In genomic region chr14:96908737-96909136, GRCm38 (mm10) we compare ENCODE assay signal across 11 mouse cellular contexts.
DNase-seq lines count a peak whose midpoint lies in the region; ATAC-seq and TF ChIP-seq lines count a peak whose summit lies in the region.
"Had no signal": no experiment of that assay in that cellular context is flagged by ENCODE, and none has a peak within 500 bp of the region (broad histone marks: within the 10 kb centered on the region; RNA-seq: fewer than 3 reads in every experiment).

No protein-coding gene starts in this region.

- H3K27ac ChIP-seq in kidney, adult 2 months (ENCODE audit: insufficient read depth, low read depth, low read length): no peak overlapping the region
- no peak overlapping the region for H3K27ac ChIP-seq in hindbrain, embryonic 16.5 days (ENCODE audit: low read depth, low read length)
- H3K27ac ChIP-seq: embryonic facial prominence, embryonic 12.5 days; hindbrain, embryonic 15.5 days; liver, embryonic 15.5 days had no signal

- no peaks in the 10 kb centered on the region for H3K36me3 ChIP-seq in kidney, adult 2 months (ENCODE audit: control insufficient read depth, insufficient read depth, low read length)
- H3K36me3 ChIP-seq in E14TG2a.4 (ENCODE audit: insufficient read depth, low read length): no peaks in the 10 kb centered on the region
- no peaks in the 10 kb centered on the region for H3K36me3 ChIP-seq in hindbrain, embryonic 16.5 days (ENCODE audit: control insufficient read depth, insufficient read depth, low read length)
- H3K36me3 ChIP-seq: embryonic facial prominence, embryonic 12.5 days; hindbrain, embryonic 15.5 days; liver, embryonic 15.5 days had no signal

- no peak overlapping the region for H3K4me2 ChIP-seq in hindbrain, embryonic 16.5 days (ENCODE audit: low read length)
- H3K4me2 ChIP-seq: embryonic facial prominence, embryonic 12.5 days; hindbrain, embryonic 15.5 days; liver, embryonic 15.5 days had no signal

- WGBS in kidney, adult 2 months: 3% methylated on average over 2 of the region's 2 CpGs
- WGBS in hindbrain, embryonic 16.5 days: 7% methylated on average over 2 of the region's 2 CpGs

- H3K4me1 ChIP-seq in kidney, adult 2 months (ENCODE audit: control insufficient read depth, insufficient read depth, low read length): no peaks in the 10 kb centered on the region
- H3K4me1 ChIP-seq in E14TG2a.4 (replicated peaks; ENCODE audit: low read depth, low read length): no peaks in the 10 kb centered on the region
- no peaks in the 10 kb centered on the region for H3K4me1 ChIP-seq in hindbrain, embryonic 16.5 days (ENCODE audit: control insufficient read depth, insufficient read depth, low read depth, low read length)
- H3K4me1 ChIP-seq: embryonic facial prominence, embryonic 12.5 days; hindbrain, embryonic 15.5 days; liver, embryonic 15.5 days had no signal

- ATAC-seq in hindbrain, embryonic 16.5 days: peak; percentile 27; the same call in 1 of the 2 replicates

- no peak overlapping the region for H3K9ac ChIP-seq in hindbrain, embryonic 16.5 days (ENCODE audit: low read depth, low read length)
- H3K9ac ChIP-seq: embryonic facial prominence, embryonic 12.5 days; hindbrain, embryonic 15.5 days; liver, embryonic 15.5 days had no signal

- peak; percentile 11 for DNase-seq in kidney, adult 2 months
- no peak for DNase-seq in kidney, adult 11 months
- DNase-seq in c-Kit-positive CD71-negative TER-119-negative erythroid progenitor cells, embryonic 14.5 days (ENCODE audit: low read depth): peak; percentile 22
- no peak for DNase-seq in frontal cortex, postnatal 25 days (ENCODE audit: low spot score in 2 of 2)
- no peak for DNase-seq in T-cell, adult 2 months (ENCODE audit: low spot score)
- DNase-seq in gastrocnemius, postnatal 25 days: no peak

- no peak overlapping the region for H3K4me3 ChIP-seq in kidney, adult 2 months (ENCODE audit: insufficient read depth, low read depth, low read length)
- no peak overlapping the region for H3K4me3 ChIP-seq in E14TG2a.4 (replicated peaks; ENCODE audit: low read length)
- no peak overlapping the region for H3K4me3 ChIP-seq in hindbrain, embryonic 16.5 days (ENCODE audit: low read length)
- H3K4me3 ChIP-seq: embryonic facial prominence, embryonic 12.5 days; hindbrain, embryonic 15.5 days; liver, embryonic 15.5 days had no signal

- no peak for TF ChIP-seq CTCF in kidney, adult 2 months (conservative IDR thresholded peaks at IDR 0.05; ENCODE audit: insufficient read depth, insufficient read length, low read depth, low read length)
- TF ChIP-seq CTCF in E14TG2a.4 (conservative IDR thresholded peaks at IDR 0.05; ENCODE audit: low read length): peak; percentile 43

- no peak for TF ChIP-seq POLR2A in kidney, adult 2 months (IDR thresholded peaks at IDR 0.05; ENCODE audit: low read depth, low read length)

- no peaks in the 10 kb centered on the region for H3K9me3 ChIP-seq in E14TG2a.4 (ENCODE audit: low read length)
- no peaks in the 10 kb centered on the region for H3K9me3 ChIP-seq in hindbrain, embryonic 16.5 days (ENCODE audit: control insufficient read depth, low read length)
- H3K9me3 ChIP-seq: embryonic facial prominence, embryonic 12.5 days; hindbrain, embryonic 15.5 days; liver, embryonic 15.5 days had no signal

- H3K27me3 ChIP-seq in kidney, adult 2 months (replicated peaks; ENCODE audit: control insufficient read depth, insufficient read depth, low read length): no peaks in the 10 kb centered on the region
- no peaks in the 10 kb centered on the region for H3K27me3 ChIP-seq in E14TG2a.4 (ENCODE audit: insufficient read depth, low read length)
- H3K27me3 ChIP-seq in hindbrain, embryonic 16.5 days (replicated peaks; ENCODE audit: control insufficient read depth, insufficient read depth, low read length): no peaks in the 10 kb centered on the region
- H3K27me3 ChIP-seq: embryonic facial prominence, embryonic 12.5 days; hindbrain, embryonic 15.5 days; liver, embryonic 15.5 days had no signal

Comparison
In these comparisons a context has a peak if more than half of its experiments do, and no peak if none do; other contexts are left out.
1. DNase-seq: peak in kidney, adult 2 months (single experiment) and c-Kit-positive CD71-negative TER-119-negative erythroid progenitor cells, embryonic 14.5 days (single experiment); none in kidney, adult 11 months (single experiment), frontal cortex, postnatal 25 days (0 of 2), T-cell, adult 2 months (single experiment) and gastrocnemius, postnatal 25 days (single experiment).